Mouse (Mus musculus): ENCODE data around the gene Vmn1r94. TPM values are rescaled to one million over a fixed set of nuclear protein-coding genes. Genes with fewer than 3 reads are reported as not detected.
"Not testable (repeated sequence)": the region's sequence is repeated elsewhere in the genome, so short reads cannot be mapped to it uniquely, and the experiment has no call there.

The Vmn1r94 gene
- total RNA-seq (2022), result not detected

DNA sequence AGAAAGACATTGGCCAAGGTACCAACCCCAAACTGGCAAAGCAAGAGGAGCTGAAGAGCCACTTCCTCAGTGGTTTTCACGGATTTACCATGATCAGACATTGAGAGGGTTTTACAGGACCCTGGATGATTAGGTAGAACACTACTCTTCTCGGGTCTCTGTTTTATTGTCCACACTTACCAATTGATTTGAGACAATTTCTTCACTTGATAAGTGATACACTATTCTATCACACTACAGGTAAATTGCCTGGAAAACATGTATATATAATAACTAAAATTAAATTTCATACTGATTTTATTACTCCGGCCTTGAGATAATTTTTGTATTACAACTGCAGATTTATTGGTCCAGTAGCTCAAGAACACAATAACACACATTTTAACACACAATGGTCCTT lies at the start of gene Vmn1r94:
Vmn1r94 (minus strand) TSS at position 101 of the 400 bp plus-strand sequence.
- not testable (repeated sequence) for DNase-seq (ENCODE audit: low spot score)

GRCm38 (mm10) chr7:20205507-20205906 lies 37.3 kb upstream of the Vmn1r94 start, which contains the start of gene Gm6164:
Gene Gm6164 (minus strand): TSS chr7:20205607.
- DNase-seq (ENCODE audit: low spot score), result not testable (repeated sequence)

DNA sequence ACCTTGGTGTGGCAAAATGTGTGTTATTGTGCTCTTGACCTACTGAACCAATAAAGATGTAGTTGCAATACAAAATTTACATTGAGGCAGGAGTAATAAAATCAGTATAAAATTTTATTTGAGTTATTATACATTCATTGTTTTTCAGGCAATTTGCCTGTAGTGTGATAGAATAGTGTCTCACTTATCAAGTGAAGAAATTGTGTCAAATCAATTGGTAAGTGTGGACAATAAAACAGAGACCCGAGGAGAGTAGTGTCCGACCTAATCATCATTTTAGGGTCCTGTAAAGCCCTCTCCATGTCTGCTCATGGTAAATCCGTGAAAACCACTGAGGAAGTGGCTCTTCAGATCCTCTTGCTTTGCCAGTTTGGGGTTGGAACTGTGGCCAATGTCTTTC lies 25.2 kb upstream of the Vmn1r94 start, which contains the start of gene Vmn1r95:
Vmn1r95 (plus strand) TSS at position 301 of the 400 bp plus-strand sequence.
- DNase-seq (ENCODE audit: low spot score), result not testable (repeated sequence)

DNA sequence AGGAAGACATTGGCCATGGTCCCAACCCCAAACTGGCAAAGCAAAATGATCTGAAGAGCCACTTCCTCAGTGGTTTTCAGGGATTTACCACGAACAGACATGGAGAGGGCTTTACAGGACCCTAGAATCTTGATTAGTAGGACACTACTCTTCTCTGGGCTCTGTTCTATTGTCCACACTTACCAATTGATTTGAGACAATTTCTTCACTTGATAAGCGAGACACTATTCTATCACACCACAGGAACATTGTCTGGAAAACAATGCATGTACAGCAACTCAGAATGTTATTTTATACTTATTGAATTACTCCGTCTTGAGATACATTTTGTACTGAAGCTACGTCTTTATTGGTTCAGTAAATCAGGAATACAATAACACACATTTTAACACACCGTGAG lies 29.2 kb downstream of the Vmn1r94 start, which contains the start of gene Vmn1r93:
Vmn1r93 (minus strand) TSS at position 101 of the 400 bp plus-strand sequence.
- DNase-seq (ENCODE audit: low spot score), result not testable (repeated sequence)

- DNase-seq (ENCODE audit: low spot score), result not testable (repeated sequence)
Observed at GRCm38 (mm10) chr7:20122479-20122878, 45.7 kb downstream of the Vmn1r94 start, which contains the start of gene Gm16442. Gene Gm16442 (minus strand): TSS chr7:20122579.

Other genes starting within 250 kb of the Vmn1r94 start
- 10 to 100 TPM; 17.9 to 25.0 (median 20.5) TPM for gene Pvr, start 247.2 kb downstream of the Vmn1r94 start, total RNA-seq (2022)
- gene Igsf23, start 217.6 kb downstream of the Vmn1r94 start, total RNA-seq (2022), result 1 to 10 TPM; 1.4 to 2.1 (median 1.6) TPM
- not detected for gene Ceacam20, start 203.0 kb downstream of the Vmn1r94 start, total RNA-seq (2022)
- gene Nlrp9b, start 176.9 kb downstream of the Vmn1r94 start, total RNA-seq (2022), result not detected
- gene Vmn1r91, start 68.7 kb downstream of the Vmn1r94 start, total RNA-seq (2022), result not detected
- gene Gm16442, start 45.8 kb downstream of the Vmn1r94 start, total RNA-seq (2022), result not detected
- not detected for gene Vmn1r93, start 29.3 kb downstream of the Vmn1r94 start, total RNA-seq (2022)
- not detected for gene Vmn1r95, start 25.3 kb upstream of the Vmn1r94 start, total RNA-seq (2022)
- not detected for gene Gm6164, start 37.2 kb upstream of the Vmn1r94 start, total RNA-seq (2022)
- not detected for gene Gm4498, start 65.5 kb upstream of the Vmn1r94 start, total RNA-seq (2022)
- not detected for gene Gm5890, start 94.5 kb upstream of the Vmn1r94 start, total RNA-seq (2022)
- not detected for gene Gm4133, start 165.7 kb upstream of the Vmn1r94 start, total RNA-seq (2022)
- gene Gm5728, start 207.0 kb upstream of the Vmn1r94 start, total RNA-seq (2022), result not detected
- not detected for gene Vmn1r100, start 249.6 kb upstream of the Vmn1r94 start, total RNA-seq (2022)

All from heart, adult 8-10 months (tissue).